In the genomic region with DNA sequence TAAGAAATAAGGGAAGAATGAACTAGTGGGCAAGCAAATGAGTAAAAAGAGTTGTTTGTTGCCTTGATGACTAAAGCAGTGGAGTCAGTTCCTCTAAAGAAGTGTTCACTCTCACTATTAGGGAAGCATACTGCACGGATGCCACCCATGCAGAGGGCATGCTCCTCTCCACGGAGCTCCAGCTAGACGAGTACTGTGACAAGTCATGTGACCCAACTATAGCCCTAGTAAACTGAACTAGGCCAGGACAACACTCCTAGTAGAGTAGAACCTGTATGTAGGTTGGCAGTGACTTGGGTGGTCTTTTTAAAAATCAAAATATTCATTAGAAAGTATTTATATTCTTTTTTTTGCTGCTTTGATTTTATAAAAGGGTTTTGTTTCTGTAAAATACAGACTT, we compare ENCODE assay signal across 24 mouse cellular contexts. TPM values are rescaled to one million over a fixed set of nuclear protein-coding genes. Genes with fewer than 3 reads are reported as not detected.
DNase-seq lines count a peak whose midpoint lies in the region; ATAC-seq and TF ChIP-seq lines count a peak whose summit lies in the region.
"Had no signal": no experiment of that assay in that cellular context is flagged by ENCODE, and none has a peak within 500 bp of the region (broad histone marks: within the 10 kb centered on the region; RNA-seq: fewer than 3 reads in every experiment).

No protein-coding gene starts in this region.

- TF ChIP-seq CTCF in lung, postnatal 0 days (IDR thresholded peaks at IDR 0.05) = no peak

- H3K4me1 ChIP-seq in lung, postnatal 0 days (ENCODE audit: insufficient read depth, low read depth, low read length) = no peaks in the 10 kb centered on the region
- H3K4me1 ChIP-seq: embryonic facial prominence, embryonic 10.5 days; heart, embryonic 15.5 days; hindbrain, embryonic 15.5 days; intestine, embryonic 15.5 days; midbrain, embryonic 13.5 days; neural tube, embryonic 13.5 days had no signal

- TF ChIP-seq EP300 in lung, postnatal 0 days (IDR thresholded peaks at IDR 0.05) = no peak

- no peak for ATAC-seq in lung, postnatal 0 days
- ATAC-seq in granulocyte monocyte progenitor cell, adult 5-6 weeks (replicated peaks; ENCODE audit: poor library complexity, severe bottlenecking) = peak; percentile 53
- ATAC-seq: forebrain, embryonic 16.5 days; intestine, embryonic 15.5 days; midbrain, embryonic 13.5 days had no signal

- 73% methylated on average over 3 of the region's 3 CpGs for WGBS in lung, postnatal 0 days

- no peaks in the 10 kb centered on the region for H3K36me3 ChIP-seq in lung, postnatal 0 days (ENCODE audit: insufficient read depth, low read length)
- H3K36me3 ChIP-seq in splenic B cell, adult 2 months (ENCODE audit: control insufficient read depth, insufficient read depth, low read length, poor library complexity, severe bottlenecking) = peaks cover 6% of the 10 kb centered on the region
- H3K36me3 ChIP-seq: embryonic facial prominence, embryonic 10.5 days; heart, embryonic 15.5 days; hindbrain, embryonic 15.5 days; intestine, embryonic 15.5 days; liver, embryonic 13.5 days; midbrain, embryonic 13.5 days; neural tube, embryonic 13.5 days had no signal

- intact Hi-C loops in heart, postnatal 25 days (cut with DNase I) = no loop called here

- H3K9me3 ChIP-seq in lung, postnatal 0 days (ENCODE audit: low read length) = no peaks in the 10 kb centered on the region
- H3K9me3 ChIP-seq: embryonic facial prominence, embryonic 10.5 days; heart, embryonic 15.5 days; hindbrain, embryonic 15.5 days; intestine, embryonic 15.5 days; liver, embryonic 13.5 days; midbrain, embryonic 13.5 days; neural tube, embryonic 13.5 days had no signal

- H3K27ac ChIP-seq in lung, postnatal 0 days (ENCODE audit: low read length) = no peak overlapping the region
- H3K27ac ChIP-seq: embryonic facial prominence, embryonic 10.5 days; heart, embryonic 15.5 days; hindbrain, embryonic 15.5 days; intestine, embryonic 15.5 days; liver, embryonic 13.5 days; midbrain, embryonic 13.5 days; neural tube, embryonic 13.5 days had no signal

- no peak overlapping the region for H3K4me2 ChIP-seq in lung, postnatal 0 days (replicated peaks; ENCODE audit: low read depth, low read length)
- H3K4me2 ChIP-seq: heart, embryonic 15.5 days; hindbrain, embryonic 15.5 days; intestine, embryonic 15.5 days; liver, embryonic 13.5 days; midbrain, embryonic 13.5 days; neural tube, embryonic 13.5 days had no signal

- H3K9ac ChIP-seq in lung, postnatal 0 days (replicated peaks; ENCODE audit: low read depth) = no peak overlapping the region
- H3K9ac ChIP-seq: heart, embryonic 15.5 days; hindbrain, embryonic 15.5 days; intestine, embryonic 15.5 days; liver, embryonic 13.5 days; midbrain, embryonic 13.5 days; neural tube, embryonic 13.5 days had no signal

- peak; percentile 21 for DNase-seq in lung, postnatal 25 days (ENCODE audit: low spot score)
- DNase-seq in lung, postnatal 0 days (ENCODE audit: low spot score) = no peak
- peak; percentile 31 to 46 for DNase-seq in B cell, adult 2 months
- peak; percentile 46 for DNase-seq in splenic B cell, adult 2 months (ENCODE audit: low read depth, low spot score)
- no peak for DNase-seq in heart, postnatal 25 days (ENCODE audit: low spot score)
- DNase-seq in thymus, postnatal 0 days (ENCODE audit: low spot score) = no peak
- DNase-seq: adrenal gland, postnatal 10 days; cerebellum, adult 9-10 months; gastrocnemius, postnatal 36 days; kidney, adult 8-10 months; kidney, postnatal 36 days; liver, embryonic 13.5 days; lung, adult 2 months; retina, postnatal 1 day; thymus, adult 18-20 months; thymus, postnatal 4 days had no signal

- H3K27me3 ChIP-seq in lung, postnatal 0 days (replicated peaks; ENCODE audit: insufficient read depth, low read length) = no peaks in the 10 kb centered on the region
- no peaks in the 10 kb centered on the region for H3K27me3 ChIP-seq in splenic B cell, adult 2 months (ENCODE audit: control insufficient read depth, insufficient read depth, low read length, poor library complexity, severe bottlenecking)
- H3K27me3 ChIP-seq: heart, embryonic 15.5 days; hindbrain, embryonic 15.5 days; intestine, embryonic 15.5 days; liver, embryonic 13.5 days; midbrain, embryonic 13.5 days; neural tube, embryonic 13.5 days had no signal

- H3K4me3 ChIP-seq in lung, postnatal 0 days (ENCODE audit: low read depth, low read length) = no peak overlapping the region
- H3K4me3 ChIP-seq: embryonic facial prominence, embryonic 10.5 days; heart, embryonic 15.5 days; hindbrain, embryonic 15.5 days; intestine, embryonic 15.5 days; liver, embryonic 13.5 days; midbrain, embryonic 13.5 days; neural tube, embryonic 13.5 days had no signal

RNA-seq across cellular contexts. Expression of a gene that starts 5.3 kb away (rescaled TPM):
- 1.8 and 2.0 TPM in 2 replicates for polyA plus RNA-seq in lung, postnatal 0 days (2015; fragmentation: Nextera tagmentation; extraction: Ambion mirVana)
- total RNA-seq in granulocyte monocyte progenitor cell, adult 5-6 weeks (2014; fragmentation: Nextera tagmentation) = 88.1 and 101 TPM in 2 replicates
- 117 and 123 TPM in 2 replicates for total RNA-seq in granulocyte monocyte progenitor cell, adult 5-6 weeks (2017)
- total RNA-seq in heart, postnatal 25 days (2021) = 1 to 10 TPM; 2.2 to 2.5 TPM
- polyA plus RNA-seq in thymus, postnatal 0 days (2015; fragmentation: Nextera tagmentation; extraction: Ambion mirVana) = 47.7 and 56.7 TPM in 2 replicates

RNA-seq across cellular contexts. Expression of a gene that starts 55.1 kb away (rescaled TPM):
- 1.1 and 1.7 TPM in 2 replicates for polyA plus RNA-seq in lung, postnatal 0 days (2015; fragmentation: Nextera tagmentation; extraction: Ambion mirVana)
- 6.1 and 13.5 TPM in 2 replicates for total RNA-seq in granulocyte monocyte progenitor cell, adult 5-6 weeks (2014; fragmentation: Nextera tagmentation)
- total RNA-seq in granulocyte monocyte progenitor cell, adult 5-6 weeks (2017) = 39.6 and 42.0 TPM in 2 replicates
- total RNA-seq in heart, postnatal 25 days (2021) = under 1 TPM; 0.36 to 0.42 TPM
- 21.1 and 23.3 TPM in 2 replicates for polyA plus RNA-seq in thymus, postnatal 0 days (2015; fragmentation: Nextera tagmentation; extraction: Ambion mirVana)

Comparison
In these comparisons a context has a peak if more than half of its experiments do, and no peak if none do; other contexts are left out.
1. DNase-seq: peak in lung, postnatal 25 days (single experiment), B cell, adult 2 months (2 of 2) and splenic B cell, adult 2 months (single experiment); none in lung, postnatal 0 days (single experiment), heart, postnatal 25 days (single experiment) and thymus, postnatal 0 days (single experiment).
2. RNA of a gene that starts 5.3 kb away (total RNA-seq): 88.1 to 123 TPM in granulocyte monocyte progenitor cell, adult 5-6 weeks; 2.2 to 2.5 TPM in heart, postnatal 25 days; every median in the first group is over 10 times any median in the second.
3. RNA of a gene that starts 55.1 kb away (total RNA-seq): 6.1 to 42.0 TPM in granulocyte monocyte progenitor cell, adult 5-6 weeks; 0.36 to 0.42 TPM in heart, postnatal 25 days; every median in the first group is over 4 times any median in the second.